Mouse (Mus musculus) neural tube, embryonic 12.5 days (tissue): ENCODE data around the gene Tmem119. TPM values are rescaled to one million over a fixed set of nuclear protein-coding genes. Genes with fewer than 3 reads are reported as not detected.

Experiments used
- ATAC-seq: fragments of 200-750 bp; cut with Nextera tagmentation; 2 replicates; pipeline ENCODE4 v1.8.0; 2017; ENCODE audit warnings: low read depth, mild to moderate bottlenecking, moderate TSS enrichment, moderate library complexity; ENCODE audit not compliant: low FRiP score
- H3K27ac ChIP-seq: fragments of 300-500 bp; sonication (generic); 2 replicates; pipeline ENCODE4 v1.5.1; 2016
- H3K27me3 ChIP-seq: fragments of 300-500 bp; sonication (generic); replicated peaks from 2 replicates; pipeline ENCODE4 v1.6.1; 2016; ENCODE audit warnings: mild to moderate bottlenecking
- H3K36me3 ChIP-seq: fragments of 300-500 bp; sonication (generic); 2 replicates; pipeline ENCODE4 v1.6.1; 2016; ENCODE audit warnings: mild to moderate bottlenecking
- H3K4me1 ChIP-seq: fragments of 300-500 bp; sonication (generic); 2 replicates; pipeline ENCODE4 v1.6.1; 2016
- H3K4me2 ChIP-seq: fragments of 300-500 bp; sonication (generic); replicated peaks from 2 replicates; pipeline ENCODE4 v1.6.1; 2016; ENCODE audit warnings: mild to moderate bottlenecking
- H3K4me3 ChIP-seq: fragments of 300-500 bp; sonication (generic); 2 replicates; pipeline ENCODE4 v1.5.1; 2016
- H3K9ac ChIP-seq: fragments of 300-500 bp; sonication (generic); 2 replicates; pipeline ENCODE4 v1.6.1; 2016; ENCODE audit warnings: mild to moderate bottlenecking
- H3K9me3 ChIP-seq: fragments of 300-500 bp; sonication (generic); 2 replicates; pipeline ENCODE4 v1.6.1; 2016; ENCODE audit warnings: mild to moderate bottlenecking
- WGBS: fragments of 180-500 bp; shearing (Covaris S2); methylation state at CpG from one replicate; pipeline ENCODE4 v1.1.7; 2016; 5-methylcytosine and 5-hydroxymethylcytosine counted together
- polyA plus RNA-seq: library from polyadenylated mRNA; unstranded; fragments of >200 nt; fragmentation: Nextera tagmentation; extraction: Ambion mirVana; gene quantifications from 2 replicates; pipeline ENCODE4 v1.2.1, GENCODE M21; 2016

Gene Tmem119
- polyA plus RNA-seq, 1 experiment from 2014 or later, result 39.3 TPM

DNA sequence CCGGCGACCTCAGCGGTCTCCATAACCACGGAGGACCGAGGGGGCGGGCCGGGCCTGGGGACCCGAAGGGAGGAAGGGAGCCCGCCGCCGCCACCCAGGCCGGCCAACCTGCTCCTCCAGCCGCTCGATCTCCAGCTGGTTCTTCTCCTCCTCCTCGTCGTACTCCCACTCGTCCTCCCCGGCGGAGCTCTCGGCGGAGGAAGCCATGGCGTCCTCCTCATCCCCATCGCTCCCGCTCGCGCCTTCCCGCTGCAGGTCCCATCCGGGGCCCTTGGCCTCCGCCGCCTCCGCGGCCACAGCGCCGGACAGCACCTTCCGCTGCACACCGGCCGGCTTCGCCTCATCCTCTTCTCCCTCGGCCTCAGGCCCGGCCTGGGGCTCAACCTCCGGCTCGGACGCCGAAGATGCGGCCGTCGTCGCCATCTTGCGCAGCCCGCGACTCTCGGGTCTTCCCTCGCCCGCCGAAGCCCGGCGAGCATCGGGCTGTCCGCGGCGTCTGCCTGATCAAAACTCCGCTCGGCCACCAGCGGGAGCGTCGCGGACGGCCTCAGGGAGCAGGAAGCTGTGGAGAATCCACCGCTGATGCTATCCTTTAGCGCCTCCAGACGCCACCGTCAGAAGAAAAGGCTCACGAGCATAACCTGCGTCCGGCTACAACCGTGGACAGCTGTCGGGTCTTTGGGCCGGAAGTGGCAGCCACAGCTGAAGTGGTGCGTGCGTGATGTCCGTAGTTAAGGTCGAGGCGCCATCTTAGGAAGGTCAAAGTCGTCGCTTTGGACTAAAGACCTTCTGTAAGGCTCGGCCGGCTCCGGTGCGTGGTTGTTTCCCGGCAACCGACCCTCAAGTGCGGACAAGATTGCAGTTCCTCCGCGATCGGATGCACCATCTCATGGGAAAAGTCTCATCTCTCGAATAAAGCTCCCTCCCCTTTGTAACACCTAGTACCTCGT, 28.8 kb downstream of the Tmem119 start:
- WGBS, result under 1% methylated on average over 97 of the region's 97 CpGs

GRCm38 (mm10) chr5:113768806-113769205, 31.5 kb downstream of the Tmem119 start:
- no peaks in the 10 kb centered on the region for H3K27me3 ChIP-seq
- no peak for ATAC-seq
- H3K36me3 ChIP-seq, result peaks cover 27% of the 10 kb centered on the region
- no peak overlapping the region for H3K9ac ChIP-seq
- H3K4me1 ChIP-seq, result peaks cover 21% of the 10 kb centered on the region
- H3K4me3 ChIP-seq, result no peak overlapping the region
- H3K4me2 ChIP-seq, result no peak overlapping the region
- H3K9me3 ChIP-seq, result no peaks in the 10 kb centered on the region
- 90% methylated on average over 8 of the region's 8 CpGs for WGBS
- H3K27ac ChIP-seq, result no peak overlapping the region

More for the DNA sequence above, 28.8 kb downstream of the Tmem119 start:
- peak overlapping the region; percentile 95 for H3K9ac ChIP-seq
- H3K27me3 ChIP-seq, result no peaks in the 10 kb centered on the region
- no peaks in the 10 kb centered on the region for H3K9me3 ChIP-seq
- H3K4me2 ChIP-seq, result peak overlapping the region; percentile 97
- peak overlapping the region; percentile 100 for H3K4me3 ChIP-seq
- H3K27ac ChIP-seq, result peak overlapping the region; percentile 96
- ATAC-seq, result peak; percentile 72
- peaks cover 21% of the 10 kb centered on the region for H3K4me1 ChIP-seq
- peaks cover 38% of the 10 kb centered on the region for H3K36me3 ChIP-seq

DNA sequence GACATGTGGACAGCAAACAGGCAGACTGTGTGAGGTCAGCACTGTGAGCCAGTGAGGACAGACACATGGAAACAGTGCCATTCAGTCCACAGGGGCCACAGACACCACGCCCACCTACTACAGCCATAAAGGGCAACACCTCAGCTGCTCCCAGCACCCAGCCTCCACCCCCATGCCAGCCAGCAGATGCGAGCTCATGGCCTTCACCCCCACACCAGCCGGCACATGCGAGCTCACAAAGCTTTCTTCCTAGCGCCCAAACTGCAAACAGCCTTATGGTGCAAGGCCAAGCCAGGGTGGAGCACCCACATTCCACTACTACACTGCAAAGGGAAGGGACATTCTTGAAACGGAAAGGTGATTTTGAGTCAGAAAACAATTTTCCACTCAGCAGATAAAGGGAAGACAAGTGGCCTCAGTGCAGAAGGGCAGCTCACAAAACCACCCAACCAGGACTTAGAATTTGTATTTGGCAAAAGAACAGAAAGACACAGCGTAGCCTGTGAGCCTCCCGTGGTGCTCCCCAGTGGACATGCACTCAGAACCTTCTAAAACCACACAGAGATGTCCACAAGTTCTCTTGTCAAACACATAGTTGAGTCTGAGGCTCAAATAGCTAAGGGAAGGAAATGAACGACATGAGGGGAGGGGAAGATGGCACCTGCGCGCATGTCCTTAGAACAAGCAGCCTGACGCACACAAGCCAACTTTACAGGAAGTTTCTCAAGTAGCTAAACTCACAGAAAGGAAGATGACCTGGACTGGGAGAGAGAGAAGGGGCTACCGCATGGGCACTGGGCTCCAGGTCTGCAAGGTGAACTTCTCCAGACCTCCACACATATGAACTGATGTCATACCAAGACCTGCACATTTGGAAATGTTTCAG, 34.4 kb downstream of the Tmem119 start:
- H3K27me3 ChIP-seq, result no peaks in the 10 kb centered on the region
- H3K9ac ChIP-seq, result no peak overlapping the region
- no peak overlapping the region for H3K4me2 ChIP-seq
- 89% methylated on average over 13 of the region's 13 CpGs for WGBS
- no peaks in the 10 kb centered on the region for H3K9me3 ChIP-seq
- ATAC-seq, result no peak
- peaks cover 13% of the 10 kb centered on the region for H3K4me1 ChIP-seq
- H3K36me3 ChIP-seq, result peaks cover 54% of the 10 kb centered on the region
- H3K27ac ChIP-seq, result no peak overlapping the region
- no peak overlapping the region for H3K4me3 ChIP-seq

GRCm38 (mm10) chr5:113764426-113764825, 35.9 kb downstream of the Tmem119 start:
- Histone ChIP-seq H3K4me3 (no peak overlapping the region), H3K27me3 (no peaks in the 10 kb centered on the region), H3K27ac (no peak overlapping the region), H3K4me1 (peaks cover under 1% of the 10 kb centered on the region; the same call in 1 of the 2 replicates), H3K9ac (no peak overlapping the region), H3K9me3 (no peaks in the 10 kb centered on the region), H3K36me3 (peaks cover 67% of the 10 kb centered on the region), H3K4me2 (no peak overlapping the region)
- WGBS, result 92% methylated on average over 7 of the region's 7 CpGs
- no peak for ATAC-seq

DNA sequence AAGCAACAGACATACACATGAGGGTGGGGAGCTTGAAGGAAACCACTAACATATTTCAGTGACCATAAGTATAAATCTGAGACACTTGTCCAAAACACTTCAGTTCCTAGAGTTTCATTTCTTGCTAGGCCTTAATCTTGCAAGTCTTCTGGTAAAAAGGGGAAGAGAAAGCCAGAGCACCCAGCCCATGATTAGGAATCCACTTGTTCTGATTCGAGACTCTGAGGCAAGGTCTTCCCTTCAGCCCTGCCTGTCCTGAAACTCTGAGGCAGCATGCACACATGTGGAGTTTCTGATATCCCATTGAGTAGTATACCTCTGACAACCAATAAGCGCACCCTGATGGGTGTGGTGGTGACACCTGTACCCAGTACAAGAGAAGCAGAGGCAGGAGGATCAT, 38.7 kb downstream of the Tmem119 start:
- no peak for ATAC-seq
- H3K27me3 ChIP-seq, result no peaks in the 10 kb centered on the region
- no peaks in the 10 kb centered on the region for H3K9me3 ChIP-seq
- WGBS, result 97% methylated on average over 2 of the region's 2 CpGs
- H3K4me2 ChIP-seq, result no peak overlapping the region
- no peak overlapping the region for H3K4me3 ChIP-seq
- H3K9ac ChIP-seq, result no peak overlapping the region
- no peaks in the 10 kb centered on the region for H3K4me1 ChIP-seq
- H3K27ac ChIP-seq, result no peak overlapping the region
- H3K36me3 ChIP-seq, result peaks cover 79% of the 10 kb centered on the region

- Histone ChIP-seq H3K9me3 (no peaks in the 10 kb centered on the region), H3K9ac (no peak overlapping the region), H3K4me3 (no peak overlapping the region), H3K27me3 (no peaks in the 10 kb centered on the region), H3K4me1 (no peaks in the 10 kb centered on the region), H3K4me2 (no peak overlapping the region), H3K27ac (no peak overlapping the region), H3K36me3 (peaks cover 98% of the 10 kb centered on the region)
- WGBS, result 94% methylated on average over 15 of the region's 15 CpGs
- no peak for ATAC-seq
These were observed 44.8 kb downstream of the Tmem119 start for GRCm38 (mm10) chr5:113755347-113756030.

GRCm38 (mm10) chr5:113751521-113752157, 48.7 kb downstream of the Tmem119 start:
- no peak for ATAC-seq
- Histone ChIP-seq H3K9ac (no peak overlapping the region), H3K36me3 (peaks cover 97% of the 10 kb centered on the region), H3K4me3 (no peak overlapping the region), H3K27ac (no peak overlapping the region), H3K9me3 (no peaks in the 10 kb centered on the region), H3K4me1 (no peaks in the 10 kb centered on the region), H3K4me2 (no peak overlapping the region), H3K27me3 (no peaks in the 10 kb centered on the region)
- WGBS, result 94% methylated on average over 9 of the region's 9 CpGs

DNA sequence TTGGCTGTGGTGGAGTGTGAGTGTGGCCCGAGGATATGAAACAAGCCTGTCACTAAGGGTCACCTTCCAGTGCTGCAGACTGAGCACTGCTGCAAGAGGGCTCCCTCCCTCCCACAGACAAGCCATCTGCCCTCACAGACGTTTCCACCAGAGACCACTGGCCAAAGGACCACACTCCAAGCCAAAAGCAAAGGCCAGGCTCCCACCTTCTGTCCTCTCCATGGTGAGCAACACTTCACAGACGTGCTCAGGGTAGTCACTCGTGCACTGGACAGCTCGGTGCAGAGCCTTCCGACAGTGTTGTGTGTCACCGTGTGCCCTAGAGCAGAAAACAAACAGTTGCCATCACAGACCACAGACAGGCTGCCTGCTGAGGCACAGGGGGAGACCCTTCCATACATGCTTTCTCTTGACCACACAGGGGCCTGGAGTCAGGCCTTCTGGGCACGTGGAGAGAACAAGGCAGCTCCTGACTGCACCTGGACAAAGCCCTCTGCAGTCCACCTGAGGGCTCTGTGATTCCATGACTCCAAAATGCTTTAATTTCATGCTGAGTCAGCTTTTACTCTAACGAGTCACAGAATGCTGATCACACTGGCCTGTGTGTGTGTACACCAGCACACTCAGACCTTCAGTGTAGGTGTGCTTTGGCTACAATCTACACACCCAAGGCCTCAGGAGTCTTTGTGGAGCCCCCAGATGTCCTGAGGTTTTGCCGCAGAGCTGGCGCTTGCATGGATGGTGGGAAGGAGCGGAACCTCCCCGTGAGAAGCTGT, 51.6 kb downstream of the Tmem119 start:
- no peaks in the 10 kb centered on the region for H3K9me3 ChIP-seq
- peaks cover 97% of the 10 kb centered on the region for H3K36me3 ChIP-seq
- H3K27me3 ChIP-seq, result no peaks in the 10 kb centered on the region
- H3K4me3 ChIP-seq, result no peak overlapping the region
- H3K27ac ChIP-seq, result no peak overlapping the region
- no peaks in the 10 kb centered on the region for H3K4me1 ChIP-seq
- ATAC-seq, result no peak
- H3K4me2 ChIP-seq, result no peak overlapping the region
- whole genome bisulfite sequencing, result 94% methylated on average over 13 of the region's 13 CpGs
- no peak overlapping the region for H3K9ac ChIP-seq

DNA sequence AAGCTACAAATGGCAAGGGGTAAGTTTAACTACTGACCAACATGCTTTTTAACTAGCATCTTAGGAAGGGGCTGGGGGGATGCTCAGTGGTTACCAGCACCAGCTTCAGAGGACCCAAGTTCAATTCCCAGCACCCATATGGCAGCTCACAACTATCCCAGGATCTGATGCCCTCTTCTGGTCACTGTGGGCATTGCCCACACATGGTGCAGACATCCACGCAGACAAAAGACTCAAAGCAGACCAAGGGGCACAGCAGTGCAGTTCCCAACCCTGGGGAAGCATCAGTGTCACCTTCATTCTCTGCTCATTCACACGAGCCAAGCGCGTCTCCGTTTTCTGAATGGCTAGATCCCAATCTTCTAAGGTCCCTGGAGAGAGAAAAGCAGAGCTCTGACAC, 52.7 kb downstream of the Tmem119 start:
- H3K27me3 ChIP-seq, result no peaks in the 10 kb centered on the region
- H3K36me3 ChIP-seq, result peaks cover 97% of the 10 kb centered on the region
- H3K9ac ChIP-seq, result no peak overlapping the region
- WGBS, result 96% methylated on average over 5 of the region's 5 CpGs
- H3K4me2 ChIP-seq, result no peak overlapping the region
- no peaks in the 10 kb centered on the region for H3K4me1 ChIP-seq
- no peak overlapping the region for H3K4me3 ChIP-seq
- H3K27ac ChIP-seq, result no peak overlapping the region
- H3K9me3 ChIP-seq, result no peaks in the 10 kb centered on the region
- no peak for ATAC-seq
